Mouse (Mus musculus) MEL (cell line): ENCODE data around the gene Gm9767.

ENCODE experiments used
- CTCF ChIP-seq, 3 experiments: IDR thresholded peaks in 2 of 3; conservative IDR thresholded peaks in 1 of 3; 2 replicates each; pipeline ENCODE4 v1.5.1; 2011 to 2012; ENCODE audit warnings: low read length in 3 of 3, low read depth in 2 of 3, mild to moderate bottlenecking in 2 of 3, improper control_type of control experiment in 1 of 3, inconsistent platforms in 1 of 3, mixed read lengths in 1 of 3, moderate library complexity in 1 of 3; ENCODE audit not compliant: control insufficient read depth in 1 of 3, insufficient read depth in 1 of 3, poor library complexity in 1 of 3, severe bottlenecking in 1 of 3
- EP300 ChIP-seq, 2 experiments: IDR thresholded peaks; 2 replicates each; pipeline ENCODE4 v1.6.1; 2011; ENCODE audit warnings: improper control_type of control experiment in 2 of 2, low read length in 2 of 2, low read depth in 1 of 2, mild to moderate bottlenecking in 1 of 2
- GABPA ChIP-seq: IDR thresholded peaks from 2 replicates; pipeline ENCODE4 v1.6.1; 2012; ENCODE audit warnings: low read depth, mild to moderate bottlenecking, inconsistent platforms, low read length, improper control_type of control experiment, moderate library complexity
- GATA1 ChIP-seq: IDR thresholded peaks from 2 replicates; pipeline ENCODE4 v1.6.1; 2011; ENCODE audit warnings: low read depth, low read length, improper control_type of control experiment
- POLR2A ChIP-seq, 2 experiments: IDR thresholded peaks; 2 replicates each; pipeline ENCODE4 v1.6.1; 2011 to 2012; ENCODE audit warnings: low read length in 2 of 2, mild to moderate bottlenecking in 2 of 2, control low read depth in 1 of 2, improper control_type of control experiment in 1 of 2, low read depth in 1 of 2, moderate library complexity in 1 of 2; ENCODE audit not compliant: control insufficient read depth in 1 of 2, insufficient read depth in 1 of 2, poor library complexity in 1 of 2
- POLR2AphosphoS2 ChIP-seq: IDR thresholded peaks from 2 replicates; pipeline ENCODE4 v1.6.1; 2011; ENCODE audit warnings: low read length, improper control_type of control experiment
- SIN3A ChIP-seq: IDR thresholded peaks from 2 replicates; pipeline ENCODE4 v1.6.1; 2012; ENCODE audit warnings: low read length, improper control_type of control experiment, inconsistent platforms
- SMC3 ChIP-seq: IDR thresholded peaks from 2 replicates; pipeline ENCODE4 v1.6.1; 2011; ENCODE audit warnings: low read depth, low read length, improper control_type of control experiment
- UBTF ChIP-seq: IDR thresholded peaks from 2 replicates; pipeline ENCODE4 v1.6.1; 2012; ENCODE audit warnings: low read depth, mild to moderate bottlenecking, inconsistent platforms, low read length, improper control_type of control experiment, moderate library complexity, borderline replicate concordance; ENCODE audit not compliant: insufficient read depth

GRCm38 (mm10) chr10:26082081-26082480 lies 4.0 kb downstream of the Gm9767 start:
- TF ChIP-seq POLR2A (IDR thresholded peaks at IDR 0.05; ENCODE audit: control insufficient read depth in 1 of 2, insufficient read depth in 1 of 2, low read depth in 1 of 2, low read length in 2 of 2, poor library complexity in 1 of 2) = no peak
- TF ChIP-seq EP300 (IDR thresholded peaks at IDR 0.05; ENCODE audit: low read depth in 1 of 2, low read length in 2 of 2) = no peak
- no peak for TF ChIP-seq POLR2AphosphoS2
- TF ChIP-seq CTCF (IDR thresholded peaks at IDR 0.05 in 2 of 3, conservative IDR thresholded peaks at IDR 0.05 in 1 of 3; ENCODE audit: control insufficient read depth in 1 of 3, insufficient read depth in 1 of 3, low read depth in 2 of 3, low read length in 3 of 3, poor library complexity in 1 of 3, severe bottlenecking in 1 of 3) = no peak
- TF ChIP-seq UBTF = no peak
- no peak for TF ChIP-seq GABPA
- no peak for TF ChIP-seq SIN3A
- TF ChIP-seq SMC3 = no peak
- no peak for TF ChIP-seq GATA1
